Mouse (Mus musculus) gastrocnemius, postnatal 4 days (tissue): ENCODE data around the gene Fbxw21. TPM values are rescaled to one million over a fixed set of nuclear protein-coding genes. Genes with fewer than 3 reads are reported as not detected.

Source experiments
- DNase-seq, 2 experiments: peaks; one replicate each; pipeline ENCODE4 v3.0.0; 2021 to 2022; ENCODE audit warnings: low spot score in 2 of 2, mixed read lengths in 2 of 2
- total RNA-seq, 2 experiments: library from RNA; stranded (reverse); gene quantifications; 2 replicates each; pipeline ENCODE4 v1.2.3; 2021

The Fbxw21 gene
- total RNA-seq, 2 experiments from 2014 or later: not detected

DNA sequence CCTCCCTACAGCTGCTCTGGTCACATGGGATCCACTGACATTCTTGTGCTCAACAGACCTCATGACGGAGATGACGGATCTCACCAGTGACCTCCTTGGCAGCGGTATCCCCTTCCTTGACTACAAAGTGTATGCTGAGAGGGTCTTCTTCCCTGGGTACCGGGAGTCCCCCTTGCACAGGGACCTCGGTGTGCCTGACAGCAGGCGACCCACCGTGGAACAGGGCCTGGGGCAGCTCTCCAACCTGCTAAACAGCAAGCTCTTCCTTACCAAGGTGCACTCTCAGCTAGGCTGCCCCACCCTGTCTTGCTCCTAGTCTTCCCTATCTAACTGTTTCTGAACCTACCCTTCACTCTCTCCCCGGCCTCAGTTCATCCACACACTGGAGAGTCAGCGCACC, 50.2 kb downstream of the Fbxw21 start:
- DNase-seq: no peak

DNA sequence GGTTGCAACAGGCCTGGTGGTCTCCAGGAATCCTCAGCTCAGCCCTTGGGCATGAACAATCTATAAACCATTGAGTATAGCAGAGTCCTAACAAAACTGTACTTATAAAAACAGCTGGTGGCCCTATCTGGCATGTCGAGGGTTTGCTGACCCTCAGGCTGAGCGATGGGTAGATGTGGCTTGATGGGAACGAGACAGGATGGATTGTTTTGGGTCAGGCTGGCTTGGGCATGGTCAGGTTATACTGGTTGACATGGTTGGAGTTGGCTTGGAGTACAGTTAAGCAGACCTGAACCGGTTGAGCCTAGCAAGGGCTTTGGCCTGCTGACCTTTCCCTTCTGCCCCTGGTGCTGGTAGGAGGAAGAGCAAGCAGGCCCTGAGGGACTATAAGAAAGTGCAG, 50.7 kb downstream of the Fbxw21 start:
- DNase-seq: no peak

DNA sequence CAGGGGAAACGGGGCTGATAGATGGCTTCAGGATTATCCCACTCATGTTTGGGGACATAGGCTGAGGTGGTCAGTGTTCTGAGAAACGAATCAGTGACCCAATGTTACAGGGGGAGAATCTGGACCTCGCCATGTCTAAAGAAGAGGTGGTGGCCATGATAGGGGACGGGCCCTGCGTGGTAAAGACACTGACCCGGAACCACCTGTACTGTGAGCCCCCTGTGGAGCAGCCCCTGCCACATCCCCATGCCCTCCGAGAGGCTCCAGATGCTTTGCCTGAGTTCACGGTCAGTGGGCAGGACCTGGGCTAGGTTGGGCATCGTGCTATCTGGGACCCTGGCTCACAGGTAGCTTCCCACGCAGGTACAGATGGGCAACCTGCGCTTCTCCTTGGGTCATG, 51.6 kb downstream of the Fbxw21 start:
- DNase-seq: no peak

GRCm38 (mm10) chr9:109107341-109107740, 54.5 kb downstream of the Fbxw21 start:
- no peak for DNase-seq

- no peak for DNase-seq
Observed at GRCm38 (mm10) chr9:109105648-109106047, 56.2 kb downstream of the Fbxw21 start.

DNA sequence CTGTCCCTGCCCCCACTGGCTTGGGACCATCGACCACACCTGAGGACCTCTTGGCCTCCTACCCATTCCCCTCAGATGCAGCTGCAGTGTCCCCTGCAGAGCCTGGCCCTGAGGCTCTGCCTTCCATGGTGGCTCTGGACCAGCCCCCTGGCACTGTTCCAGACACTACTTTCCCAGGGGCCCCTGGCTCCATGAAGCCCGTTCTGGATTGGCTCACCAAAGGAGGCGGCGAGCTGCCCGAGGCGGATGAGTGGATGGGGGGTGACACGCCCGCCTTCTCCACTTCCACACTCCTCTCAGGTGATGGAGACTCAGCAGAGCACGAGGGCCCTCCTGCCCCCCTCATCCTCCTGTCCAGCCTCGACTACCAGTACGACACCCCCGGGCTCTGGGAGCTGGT, 56.8 kb downstream of the Fbxw21 start:
- DNase-seq: no peak

DNA sequence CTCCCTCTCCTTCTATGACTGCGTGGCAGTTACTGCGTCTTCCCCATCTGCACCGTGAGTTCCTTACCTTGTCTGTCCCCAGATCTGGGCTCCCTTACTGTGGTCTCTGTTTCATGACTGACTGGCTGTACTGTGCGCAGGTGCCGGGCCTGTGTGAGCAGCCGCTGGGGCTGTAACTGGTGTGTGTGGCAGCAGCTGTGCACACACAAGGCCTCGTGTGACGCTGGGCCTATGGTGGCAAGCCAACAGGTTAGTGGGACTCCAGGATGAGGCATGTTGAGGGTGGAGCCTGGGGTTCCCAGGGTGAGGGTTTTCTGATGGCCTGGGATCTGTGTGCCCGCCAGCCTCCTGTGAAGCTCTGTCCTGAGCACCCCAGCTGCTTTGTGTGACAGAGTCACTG, 57.8 kb downstream of the Fbxw21 start:
- no peak for DNase-seq

DNA sequence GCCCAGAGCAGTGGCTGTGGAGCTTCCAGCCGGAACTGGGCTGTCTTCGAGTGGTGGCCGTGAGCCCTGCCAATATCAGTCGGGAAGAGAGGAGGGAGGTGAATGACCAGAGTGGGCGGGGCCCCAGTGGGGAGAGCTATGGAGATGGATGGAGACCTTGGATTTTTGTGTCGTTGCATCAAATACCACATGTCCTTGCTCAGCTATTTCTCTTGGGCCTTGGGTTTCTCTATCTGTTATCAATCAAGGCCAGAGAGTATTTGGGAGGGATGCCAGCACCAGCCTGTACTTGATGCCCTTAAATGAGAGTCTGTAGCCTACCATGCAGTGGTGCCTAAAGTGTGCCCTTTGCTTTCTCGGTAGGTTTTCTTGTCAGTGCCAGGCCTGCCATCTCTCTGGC, 58.6 kb downstream of the Fbxw21 start:
- no peak for DNase-seq

GRCm38 (mm10) chr9:109102541-109102940, 59.3 kb downstream of the Fbxw21 start:
- DNase-seq: no peak

- DNase-seq: no peak
Observed at GRCm38 (mm10) chr9:109101933-109102445, 59.9 kb downstream of the Fbxw21 start.

GRCm38 (mm10) chr9:109100307-109100928, 61.4 kb downstream of the Fbxw21 start:
- no peak for DNase-seq

DNA sequence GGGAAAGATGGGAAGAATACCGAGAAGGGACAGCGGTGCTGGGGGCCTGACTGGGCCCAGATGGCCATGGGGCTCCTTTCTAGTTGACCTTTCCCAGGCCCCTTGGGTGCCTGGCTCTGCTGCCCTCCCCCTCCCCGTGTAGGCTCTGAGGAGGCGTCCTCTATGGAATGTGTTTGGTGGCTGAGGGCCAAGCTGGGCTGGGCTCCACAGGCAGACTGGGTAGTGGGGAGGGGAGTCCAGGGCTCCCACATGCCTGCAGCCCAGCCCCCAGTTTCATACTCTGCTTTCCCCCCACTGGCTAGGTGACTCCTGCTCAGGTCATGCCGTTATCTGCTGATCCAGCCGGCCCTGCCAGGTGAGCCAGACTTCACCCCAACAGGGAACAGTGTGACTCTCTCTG, 62.9 kb downstream of the Fbxw21 start:
- no peak for DNase-seq

GRCm38 (mm10) chr9:109098366-109098765, 63.5 kb downstream of the Fbxw21 start:
- DNase-seq: no peak

GRCm38 (mm10) chr9:109097831-109098230, 64.0 kb downstream of the Fbxw21 start:
- no peak for DNase-seq

- no peak for DNase-seq
Observed at GRCm38 (mm10) chr9:109097291-109097690, 64.5 kb downstream of the Fbxw21 start.

- no peak for DNase-seq
Observed at GRCm38 (mm10) chr9:109096856-109097255, 65.0 kb downstream of the Fbxw21 start.

DNA sequence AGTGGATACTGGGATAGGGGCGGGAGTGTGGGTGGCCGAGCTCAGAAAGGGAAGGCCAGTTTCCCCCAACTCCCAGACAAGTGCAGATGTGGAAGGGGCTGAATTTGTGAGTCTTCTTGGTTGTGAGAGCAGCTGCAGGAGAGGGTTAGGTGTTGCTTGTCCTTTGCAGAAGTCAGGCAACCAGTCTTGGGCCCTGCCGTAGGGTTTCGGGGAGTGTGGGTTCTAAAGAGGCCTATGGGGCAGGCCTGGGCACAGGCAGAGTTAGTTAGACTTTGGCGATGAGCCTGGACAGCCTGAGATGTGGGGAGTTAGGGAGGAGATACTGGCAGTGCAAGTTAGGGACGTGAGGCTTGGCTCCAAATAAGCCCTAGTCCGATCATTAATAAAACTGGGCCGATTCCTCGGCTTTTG, 65.6 kb downstream of the Fbxw21 start:
- DNase-seq: no peak

GRCm38 (mm10) chr9:109095137-109095982, 66.5 kb downstream of the Fbxw21 start, which contains the start of gene Plxnb1:
Plxnb1 (plus strand) TSS chr9:109095389.
- peak; percentile 45 to 67 for DNase-seq

DNA sequence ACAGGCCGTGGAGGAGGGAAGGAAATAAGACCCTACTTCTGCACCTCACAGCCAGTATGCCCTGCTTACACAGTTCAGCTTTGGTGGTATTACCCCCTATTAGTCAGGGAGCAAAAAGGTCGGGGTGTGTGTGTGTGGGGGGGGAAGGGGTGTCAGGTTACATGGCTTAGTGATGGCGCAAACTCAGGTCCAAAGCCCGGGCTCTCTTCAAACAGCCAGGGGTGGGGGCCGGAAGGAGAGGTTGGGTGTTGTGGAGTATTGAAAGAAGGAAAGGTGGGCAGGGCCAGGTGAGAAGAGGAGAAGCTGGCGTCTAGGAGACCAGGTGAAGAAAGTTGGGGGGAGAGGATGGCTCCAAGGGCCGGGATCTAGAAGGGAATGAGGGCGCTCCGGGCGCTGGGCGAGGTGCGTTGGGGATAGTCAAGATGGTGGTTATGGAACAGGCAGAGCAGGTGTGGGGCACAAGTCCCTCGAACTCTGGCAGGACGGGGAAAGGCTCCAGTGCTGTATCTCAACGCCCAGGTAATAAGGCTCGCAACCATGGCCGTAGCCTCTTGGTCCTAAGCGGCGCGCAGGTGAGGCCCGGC, 67.2 kb downstream of the Fbxw21 start:
- no peak for DNase-seq

- no peak for DNase-seq
Observed at GRCm38 (mm10) chr9:109093786-109094552, 67.9 kb downstream of the Fbxw21 start.

GRCm38 (mm10) chr9:109092799-109093198, 69.0 kb downstream of the Fbxw21 start:
- no peak for DNase-seq
